Mouse (Mus musculus): ENCODE results near the gene Psmd3. TPM values are rescaled to one million over a fixed set of nuclear protein-coding genes. Genes with fewer than 3 reads are reported as not detected.
"Not testable (repeated sequence)": the region's sequence is repeated elsewhere in the genome, so short reads cannot be mapped to it uniquely, and the experiment has no call there.

Gene Psmd3
- total RNA-seq, 2 experiments from 2014 or later = 127 to 128 TPM

DNA sequence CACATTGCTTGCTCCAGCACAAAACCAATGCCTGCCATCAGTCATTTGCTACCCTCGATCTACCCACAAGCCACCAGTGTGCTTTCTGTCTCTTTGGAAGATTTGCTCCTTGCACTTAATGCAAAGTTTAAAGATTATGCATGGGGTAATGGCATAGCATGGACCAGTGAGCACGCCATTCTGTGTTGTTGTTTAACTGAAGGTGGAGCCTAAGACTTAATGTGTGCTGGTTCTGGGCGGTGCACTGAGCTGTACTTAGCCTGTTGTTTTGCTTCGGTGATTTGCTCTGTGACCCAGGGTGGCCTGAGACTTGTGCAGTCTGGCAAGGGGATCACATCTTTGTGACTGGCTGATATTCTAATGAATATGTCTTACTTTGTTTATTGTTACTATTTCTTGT is 4.6 kb downstream of the Psmd3 start:
- DNase-seq (ENCODE audit: extremely low spot score in 1 of 2, low spot score in 1 of 2) = no peak

DNA sequence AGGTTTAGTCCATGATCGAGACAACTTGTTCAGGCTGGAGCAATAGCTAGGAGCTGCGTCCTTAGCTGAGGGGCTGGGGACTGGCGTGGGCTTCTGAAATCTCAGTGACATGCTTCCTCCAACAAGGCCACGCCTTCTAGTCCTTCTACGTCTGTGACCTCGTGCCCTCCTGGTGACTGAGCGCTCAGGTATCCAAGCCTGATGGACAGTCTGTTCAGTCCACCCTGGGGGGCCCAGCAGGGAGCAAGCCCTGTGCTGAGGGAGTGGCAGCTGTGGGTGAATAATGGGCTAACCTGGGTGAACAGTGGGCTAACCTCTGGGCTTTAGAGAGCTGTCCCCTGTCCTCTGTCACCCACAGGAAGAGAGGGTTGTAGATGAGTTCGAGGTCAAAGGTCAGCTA is 5.7 kb downstream of the Psmd3 start:
- DNase-seq (ENCODE audit: extremely low spot score in 1 of 2, low spot score in 1 of 2) = no peak

DNA sequence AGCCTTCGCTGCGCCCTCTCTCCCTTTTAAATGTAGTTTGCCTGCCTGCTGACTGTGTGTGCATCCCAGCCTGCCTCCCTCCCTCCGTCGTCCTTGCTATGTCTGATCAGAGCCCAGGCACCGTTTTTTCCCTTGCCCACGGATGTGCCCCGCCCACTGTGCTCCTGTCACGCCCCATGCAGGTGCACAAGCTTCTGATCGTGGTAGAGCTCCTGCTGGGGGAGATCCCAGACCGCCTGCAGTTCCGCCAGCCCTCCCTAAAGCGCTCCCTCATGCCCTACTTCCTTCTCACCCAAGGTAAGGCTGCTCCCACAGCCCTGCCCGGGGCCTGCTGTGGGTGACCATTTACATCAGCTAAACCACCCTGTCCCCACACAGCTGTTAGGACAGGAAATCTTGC is 10.8 kb downstream of the Psmd3 start:
- no peak for DNase-seq (ENCODE audit: extremely low spot score in 1 of 2, low spot score in 1 of 2)

DNA sequence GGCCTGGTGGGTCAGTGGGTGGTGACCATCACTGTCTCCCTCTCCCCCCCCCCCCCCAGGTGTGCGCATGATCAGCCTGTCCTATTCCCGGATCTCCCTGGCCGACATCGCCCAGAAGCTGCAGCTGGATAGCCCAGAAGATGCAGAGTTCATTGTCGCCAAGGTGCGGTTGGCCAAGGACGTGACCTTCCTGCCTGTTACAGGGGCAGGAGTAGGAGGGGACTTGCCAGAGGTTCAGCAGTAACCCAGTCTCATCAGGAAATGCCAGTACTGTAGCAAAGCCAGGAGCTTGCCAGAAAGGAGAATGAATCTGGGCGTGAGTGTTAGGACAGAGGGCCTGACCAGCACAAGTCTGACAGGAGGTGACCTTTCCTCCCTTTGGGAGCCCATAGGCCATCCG is 11.4 kb downstream of the Psmd3 start:
- no peak for DNase-seq (ENCODE audit: extremely low spot score in 1 of 2, low spot score in 1 of 2)

DNA sequence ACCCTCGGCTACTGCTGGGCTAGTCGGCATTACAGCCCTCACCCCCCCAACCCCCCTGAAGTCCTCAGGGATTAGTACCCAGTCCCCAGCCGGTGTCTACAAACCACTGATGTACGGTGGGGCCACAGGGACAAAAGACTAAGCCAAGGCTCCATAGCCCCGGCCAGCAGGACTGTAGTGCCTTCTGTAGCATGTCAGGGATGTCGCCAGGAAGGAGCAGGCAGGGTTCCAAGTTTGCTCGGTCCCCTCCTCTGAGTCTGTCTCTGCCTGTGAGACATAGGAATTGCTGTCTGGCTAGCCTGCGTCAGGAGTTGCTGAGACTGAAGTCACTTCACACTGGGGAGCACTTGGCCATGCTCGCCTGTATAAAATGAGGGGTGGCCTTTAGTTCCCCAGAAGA is 11.9 kb downstream of the Psmd3 start:
- no peak for DNase-seq (ENCODE audit: extremely low spot score in 1 of 2, low spot score in 1 of 2)

DNA sequence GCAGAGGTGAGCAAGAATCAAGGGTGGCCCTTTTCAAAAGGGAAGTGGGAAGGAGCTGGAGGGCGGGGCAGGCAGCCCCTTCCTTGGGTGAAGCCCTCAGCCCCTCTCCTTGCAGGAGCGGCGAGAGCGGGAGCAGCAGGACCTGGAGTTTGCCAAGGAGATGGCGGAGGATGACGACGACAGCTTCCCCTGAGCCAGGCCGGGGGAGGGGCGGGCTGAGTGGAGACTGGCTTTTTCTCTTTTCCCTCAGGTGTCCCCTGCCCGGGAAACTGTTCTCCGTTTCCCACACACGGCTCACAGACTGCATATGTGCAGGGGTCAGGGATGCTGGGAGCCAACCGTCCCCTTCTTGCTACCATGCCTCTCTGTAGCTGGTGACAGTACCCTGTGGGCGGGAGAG is 13.1 kb downstream of the Psmd3 start:
- no peak for DNase-seq (ENCODE audit: extremely low spot score in 1 of 2, low spot score in 1 of 2)

DNA sequence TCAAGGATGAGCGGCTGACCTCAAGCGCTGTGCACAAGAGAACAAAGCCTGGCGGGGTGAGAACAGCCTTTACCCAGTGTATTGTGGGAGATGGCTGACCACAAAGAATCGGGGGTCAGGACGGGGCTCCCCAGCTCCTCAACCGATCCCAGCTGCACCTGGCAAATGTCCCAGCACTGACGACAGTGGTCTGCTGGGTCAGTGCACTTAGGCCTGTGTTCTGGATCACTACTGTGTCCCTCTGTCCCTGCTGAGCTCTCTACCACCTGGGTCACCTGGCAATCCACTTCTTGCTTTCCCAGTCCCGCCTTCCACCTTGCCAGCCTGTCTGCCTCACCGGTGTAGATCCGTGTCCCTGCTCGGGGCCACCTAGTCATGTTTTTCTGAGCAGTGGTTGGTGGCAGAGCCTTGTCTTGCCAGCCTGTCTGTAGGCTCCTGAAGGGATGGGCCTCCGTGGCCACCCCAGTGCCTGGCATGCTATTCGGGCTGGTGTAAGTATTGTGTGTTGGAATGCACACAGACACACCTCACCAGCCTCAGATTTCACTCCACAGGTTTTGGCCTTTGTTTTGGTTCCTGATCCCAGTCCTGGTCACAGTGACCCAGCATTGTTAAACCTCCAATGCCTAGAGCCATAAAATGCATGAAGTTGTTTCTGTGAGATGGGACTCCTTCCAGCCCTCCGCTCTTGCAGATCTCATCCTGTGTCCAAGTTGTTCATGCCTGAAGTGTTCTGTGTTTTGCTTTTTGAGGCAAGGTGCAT is 14.3 kb downstream of the Psmd3 start:
- no peak for DNase-seq (ENCODE audit: extremely low spot score in 1 of 2, low spot score in 1 of 2)

DNA sequence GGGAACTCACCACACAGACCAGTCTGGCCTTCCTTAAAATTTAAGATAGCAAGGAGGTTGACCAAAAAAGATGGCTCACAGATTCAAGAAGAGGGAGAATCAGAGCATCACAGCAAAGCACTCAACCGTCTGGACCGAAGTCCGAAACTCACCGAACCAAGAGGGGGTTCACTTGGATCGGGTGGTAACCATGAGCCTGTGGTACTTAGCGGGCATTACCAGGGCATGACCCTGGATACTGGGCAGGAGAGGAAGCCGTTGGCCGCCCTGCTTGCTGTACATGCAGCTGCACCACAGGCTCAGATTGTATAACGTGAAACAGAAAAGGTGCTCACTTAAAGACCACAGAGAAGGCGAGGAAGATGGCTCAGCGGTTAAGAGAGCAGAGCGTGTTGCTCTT is 14.9 kb downstream of the Psmd3 start:
- DNase-seq (ENCODE audit: extremely low spot score in 1 of 2, low spot score in 1 of 2) = no peak

DNA sequence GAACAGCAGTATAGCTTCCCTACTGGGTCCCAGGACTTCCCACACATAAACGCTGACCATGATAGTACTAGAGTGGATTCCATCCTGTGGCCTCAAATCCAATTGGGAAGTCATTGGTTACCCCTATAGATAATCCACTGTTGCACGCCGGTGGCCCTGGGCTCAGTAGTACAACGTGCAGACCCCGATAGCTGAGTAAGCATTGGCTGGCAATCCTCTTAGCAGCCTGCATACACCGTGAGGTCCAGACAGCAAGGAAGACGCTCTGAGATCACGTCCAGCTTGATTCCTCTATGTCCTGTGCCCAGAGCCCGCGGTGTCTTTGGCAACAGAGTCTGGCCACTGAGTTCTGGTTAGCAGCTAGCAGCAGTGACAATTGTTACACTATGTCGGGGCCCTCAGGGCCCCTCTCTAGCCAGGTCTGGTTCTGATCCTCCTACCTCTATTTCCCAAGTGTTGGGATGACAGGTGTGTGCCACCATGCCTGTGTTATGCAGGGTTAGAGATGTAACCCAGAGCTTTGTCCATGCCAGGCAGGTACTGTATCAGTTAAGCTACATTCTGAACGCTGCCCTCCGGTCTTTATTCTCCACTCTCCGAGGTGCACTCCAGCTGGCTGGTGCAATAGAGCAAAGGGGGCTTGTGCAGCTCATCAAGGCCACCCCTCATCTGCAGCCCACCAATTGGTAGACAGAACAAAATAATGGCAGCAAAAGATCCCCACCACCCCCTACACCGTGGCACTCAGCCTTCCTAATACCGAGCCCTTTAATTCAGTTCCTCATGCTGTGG is 16.7 kb downstream of the Psmd3 start:
- DNase-seq (ENCODE audit: extremely low spot score in 1 of 2, low spot score in 1 of 2) = no peak

DNA sequence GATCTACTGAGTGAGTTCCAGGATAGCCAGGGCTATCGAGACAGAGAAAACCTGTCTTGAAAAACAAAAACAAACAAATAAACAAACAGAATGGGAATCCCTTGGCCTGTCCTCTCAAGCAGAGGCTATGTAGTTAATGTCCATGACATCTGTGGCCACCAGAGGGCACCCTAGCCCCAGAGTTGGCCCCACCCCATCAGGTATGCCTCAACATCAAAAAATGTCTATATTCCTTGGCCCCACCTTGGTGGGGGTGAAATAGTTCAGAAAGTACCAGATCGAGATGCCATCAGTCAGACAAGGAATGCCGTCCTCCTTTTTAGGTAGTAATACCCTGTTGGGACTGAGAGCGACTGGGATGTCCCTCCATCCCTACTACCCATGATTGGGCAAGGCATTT is 17.6 kb downstream of the Psmd3 start:
- DNase-seq (ENCODE audit: extremely low spot score in 1 of 2, low spot score in 1 of 2) = peak; percentile 74 to 88

DNA sequence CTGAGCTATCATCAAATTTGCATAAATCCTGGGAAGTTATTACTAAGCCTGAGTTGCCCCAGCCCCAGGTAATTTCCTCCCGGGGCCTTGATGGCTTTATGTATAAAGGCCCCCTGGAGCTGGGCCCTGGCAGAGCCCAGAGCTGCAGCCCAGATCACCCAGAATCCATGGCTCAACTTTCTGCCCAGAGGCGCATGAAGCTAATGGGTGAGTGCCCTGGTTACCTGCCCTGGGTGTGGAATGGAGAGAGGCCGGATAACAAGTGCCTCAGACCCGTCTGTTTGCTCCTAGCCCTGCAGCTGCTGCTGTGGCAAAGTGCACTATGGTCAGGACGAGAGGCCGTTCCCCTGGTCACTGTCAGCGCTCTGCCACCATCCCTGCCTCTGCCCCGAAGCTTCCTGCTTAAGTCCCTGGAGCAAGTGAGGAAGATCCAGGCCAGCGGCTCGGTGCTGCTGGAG is 18.9 kb downstream of the Psmd3 start, which contains the start of gene Csf3:
Csf3 (plus strand) TSS at position 51 of the 458 bp plus-strand sequence.
- no peak for DNase-seq (ENCODE audit: extremely low spot score in 1 of 2, low spot score in 1 of 2)

DNA sequence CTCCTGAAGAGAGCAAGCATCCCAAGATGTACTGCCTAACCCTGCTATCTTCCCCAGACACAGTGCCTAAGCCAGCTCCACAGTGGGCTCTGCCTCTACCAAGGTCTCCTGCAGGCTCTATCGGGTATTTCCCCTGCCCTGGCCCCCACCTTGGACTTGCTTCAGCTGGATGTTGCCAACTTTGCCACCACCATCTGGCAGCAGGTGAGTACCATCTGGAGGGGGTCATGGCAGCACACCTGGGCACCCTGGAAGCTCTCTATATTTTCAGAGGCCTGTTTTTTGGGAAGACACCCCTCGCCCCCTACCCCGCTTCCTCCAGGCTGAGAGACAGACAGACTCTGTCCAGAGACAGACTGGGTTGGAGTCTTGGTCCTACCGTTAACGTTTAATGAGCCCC is 20.0 kb downstream of the Psmd3 start:
- no peak for DNase-seq (ENCODE audit: extremely low spot score in 1 of 2, low spot score in 1 of 2)

DNA sequence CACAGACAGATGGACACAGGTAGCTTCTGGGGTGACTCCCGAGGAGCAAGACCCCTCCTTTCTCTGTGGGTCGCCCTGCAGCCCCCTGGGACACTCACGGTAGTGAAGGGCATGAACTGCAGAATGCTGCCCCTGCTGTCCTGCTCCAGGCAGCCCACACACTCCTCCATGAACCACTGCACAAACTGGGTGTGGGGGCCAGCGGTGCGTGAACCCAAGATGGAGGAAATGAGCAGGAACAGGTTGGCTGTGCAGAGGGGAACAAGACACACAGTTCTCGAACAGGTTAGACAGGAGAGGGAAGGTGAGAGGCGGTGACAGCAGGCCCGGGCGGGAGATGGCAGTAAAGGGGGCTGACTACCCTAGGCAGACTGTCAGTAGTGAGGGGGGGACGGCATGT is 22.7 kb downstream of the Psmd3 start:
- no peak for DNase-seq (ENCODE audit: extremely low spot score in 1 of 2, low spot score in 1 of 2)

DNA sequence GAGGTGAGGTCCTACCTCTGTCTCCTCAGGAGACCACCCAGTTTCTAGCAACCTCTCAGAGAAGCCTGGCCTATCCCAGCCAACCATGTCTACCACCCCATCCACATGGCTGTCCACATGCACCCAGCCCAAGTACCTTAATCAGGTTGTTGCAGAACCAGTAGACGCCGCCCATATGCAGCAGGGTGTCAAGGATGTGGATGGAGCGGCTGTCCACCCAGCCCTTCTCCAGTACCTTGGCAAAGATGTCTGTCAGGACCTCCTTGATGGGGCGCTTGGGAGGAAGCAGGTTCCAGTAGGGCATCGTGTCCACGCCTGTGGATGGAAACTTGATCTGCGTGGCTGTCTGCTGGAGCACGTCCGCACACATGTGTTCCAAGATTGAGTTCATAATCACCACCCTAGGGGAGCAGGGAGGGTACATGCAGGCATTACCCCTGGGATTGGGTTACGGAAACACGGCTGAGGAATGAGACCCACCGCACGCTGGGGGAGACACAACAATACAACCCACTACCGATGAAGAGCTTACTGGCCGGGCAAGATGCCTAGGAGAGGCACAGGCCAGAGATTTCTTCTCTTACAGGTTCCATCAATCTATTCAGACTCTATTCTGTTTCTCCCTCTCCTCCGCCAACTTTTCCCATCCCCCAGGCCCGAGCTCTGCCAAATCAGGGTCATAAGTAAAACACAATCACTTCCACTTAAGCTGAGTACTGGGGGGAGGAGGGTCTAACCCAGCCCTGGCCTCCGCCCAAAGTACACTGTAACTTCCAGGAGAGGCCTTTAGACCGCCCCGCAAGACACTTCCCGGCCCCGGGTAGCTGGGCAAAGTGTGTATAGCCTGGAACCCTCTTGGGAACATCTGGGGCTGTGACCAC is 25.3 kb downstream of the Psmd3 start:
- DNase-seq (ENCODE audit: extremely low spot score in 1 of 2, low spot score in 1 of 2) = no peak

DNA sequence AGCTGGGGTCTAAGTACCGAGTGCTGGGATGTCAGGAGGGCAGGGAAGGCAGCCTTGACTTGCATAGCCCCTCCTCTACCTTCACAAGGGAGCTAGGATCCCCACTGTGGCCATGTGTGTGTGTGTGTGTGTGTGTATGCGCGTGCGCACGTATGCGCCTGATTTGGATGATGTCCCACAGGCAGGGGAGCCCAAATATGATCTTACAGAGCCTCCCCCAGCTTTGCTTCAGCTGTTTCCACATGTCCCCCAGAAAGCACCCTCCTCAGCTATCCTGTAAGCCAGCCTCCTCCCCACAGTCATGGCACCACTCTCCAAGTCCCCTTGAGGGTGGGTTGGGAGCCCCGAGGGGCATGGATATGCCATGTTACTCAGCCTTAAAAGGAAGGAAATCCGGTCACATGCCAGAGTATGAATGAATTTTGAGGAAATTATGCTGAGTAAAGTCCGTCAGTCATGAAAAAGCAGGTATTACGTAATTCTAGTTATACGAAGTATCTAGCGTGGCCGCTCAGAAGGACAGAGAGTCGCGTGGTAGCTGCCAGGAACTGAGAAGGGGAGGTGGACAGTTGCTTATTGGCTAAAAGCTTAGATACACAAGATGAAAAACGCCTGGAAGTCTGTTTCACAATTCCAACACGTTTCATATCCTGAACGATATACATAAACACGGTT is 26.1 kb downstream of the Psmd3 start:
- no peak for DNase-seq (ENCODE audit: extremely low spot score in 1 of 2, low spot score in 1 of 2)

DNA sequence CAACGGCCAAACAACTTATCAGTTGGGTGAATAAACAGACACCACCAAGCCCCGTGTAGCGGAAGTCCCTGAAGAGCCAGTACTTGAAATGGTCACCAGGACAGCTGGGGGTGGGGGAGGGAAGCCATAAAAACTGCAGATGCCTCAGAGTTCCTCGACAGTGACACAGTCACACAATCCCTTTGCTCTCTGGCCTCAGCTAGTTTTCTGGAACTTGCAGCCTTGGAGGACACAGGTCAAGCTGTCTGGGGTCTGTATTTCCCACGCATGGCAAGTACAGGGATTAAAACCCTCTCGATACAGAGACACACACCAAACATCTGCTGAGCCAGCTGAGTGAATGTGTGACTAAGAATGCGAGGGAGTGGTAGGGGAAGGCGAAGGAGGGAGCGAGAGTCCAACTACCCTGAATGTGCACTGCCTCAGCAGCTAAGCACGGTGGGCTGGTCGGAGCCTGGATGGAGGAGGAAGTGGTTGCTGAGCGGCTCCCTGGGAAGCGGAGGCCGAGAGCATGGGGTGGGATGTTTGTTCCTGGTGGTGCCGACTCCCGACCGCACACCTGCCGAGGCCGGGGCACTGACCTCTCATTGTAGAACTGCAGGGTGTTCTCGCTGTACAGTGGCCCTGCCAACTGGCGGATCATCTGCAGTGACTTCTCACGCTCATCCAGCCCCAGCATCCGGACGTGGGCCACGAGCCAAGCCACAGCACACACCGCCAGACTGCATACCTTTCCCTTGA is 26.8 kb downstream of the Psmd3 start:
- DNase-seq (ENCODE audit: extremely low spot score in 1 of 2, low spot score in 1 of 2) = no peak

DNA sequence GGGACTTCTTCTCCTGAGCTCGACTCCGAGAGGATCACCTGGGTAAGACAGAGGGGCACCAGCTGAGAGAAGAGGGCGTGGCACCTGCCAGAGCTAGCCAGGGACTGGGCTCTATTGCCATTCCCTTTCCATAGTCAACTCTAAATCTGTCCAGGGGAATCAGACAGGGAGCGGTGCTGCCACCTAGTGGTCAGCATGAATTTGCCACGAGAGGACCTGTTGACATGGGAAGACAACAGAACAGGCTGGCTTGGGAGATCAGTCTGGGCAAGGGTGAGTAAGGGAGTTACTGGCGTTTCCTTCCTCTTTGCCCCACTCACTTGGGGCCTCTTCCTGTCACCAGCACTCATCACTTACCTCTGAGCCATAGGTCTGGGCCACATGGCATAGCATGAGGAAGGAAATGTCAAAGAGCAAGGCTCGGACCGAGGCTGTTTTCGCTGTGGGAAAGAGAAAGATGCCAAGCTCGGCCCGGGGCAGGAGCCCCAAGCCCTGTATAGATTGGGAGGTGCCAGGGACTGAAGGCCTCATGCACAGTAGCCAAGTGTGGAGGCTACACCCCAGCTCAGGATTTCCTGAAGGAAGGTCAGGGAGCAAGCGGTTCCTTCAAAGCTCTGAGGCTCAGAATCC is 28.2 kb downstream of the Psmd3 start:
- peak; percentile 69 to 90 for DNase-seq (ENCODE audit: extremely low spot score in 1 of 2, low spot score in 1 of 2)

DNA sequence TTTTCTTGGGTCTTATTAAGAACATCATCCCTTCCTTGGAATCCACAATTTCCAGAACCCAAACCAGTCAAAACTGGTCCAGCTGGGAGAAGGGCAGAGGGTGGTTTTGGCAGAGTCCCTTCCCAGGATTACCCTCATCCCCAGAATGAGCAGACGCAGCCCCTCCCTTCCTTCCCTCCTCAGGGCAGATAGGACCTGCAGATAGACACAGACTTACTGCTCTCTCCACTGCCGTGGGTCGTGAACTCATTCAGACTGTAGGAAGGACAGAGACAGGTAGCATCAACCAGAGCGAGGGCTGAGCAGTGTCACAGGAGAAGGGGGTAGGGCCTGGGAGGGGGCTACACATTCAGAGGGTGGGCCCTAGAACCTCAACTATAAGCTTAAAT is 28.7 kb downstream of the Psmd3 start:
- DNase-seq (ENCODE audit: extremely low spot score in 1 of 2, low spot score in 1 of 2) = no peak

DNA sequence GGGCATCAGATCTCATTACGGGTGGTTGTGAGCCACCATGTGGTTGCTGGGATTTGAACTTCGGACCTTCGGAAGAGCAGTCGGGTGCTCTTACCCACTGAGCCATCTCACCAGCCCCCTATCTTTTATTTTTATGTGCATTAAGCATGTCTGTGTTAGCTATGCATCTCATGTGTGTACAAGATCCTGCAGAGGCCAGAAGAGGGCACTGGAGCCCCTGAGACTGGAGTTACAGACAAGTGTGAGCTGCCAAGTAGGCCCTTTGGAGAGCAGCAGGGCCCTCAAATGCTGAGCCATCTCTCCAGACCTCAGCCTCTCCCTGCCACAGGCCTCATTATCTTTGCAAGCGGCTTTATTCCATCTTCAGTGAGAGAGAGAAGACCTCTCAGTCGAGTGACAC is 29.7 kb downstream of the Psmd3 start:
- not testable (repeated sequence) for DNase-seq (ENCODE audit: extremely low spot score in 1 of 2, low spot score in 1 of 2)

Data from layer of hippocampus, postnatal 25 days (tissue).